Mouse (Mus musculus): ENCODE results near the gene Tjp2. TPM values are rescaled to one million over a fixed set of nuclear protein-coding genes. Genes with fewer than 3 reads are reported as not detected.

The Tjp2 gene
- 31.0 and 33.2 TPM in 2 replicates for polyA plus RNA-seq (2015; fragmentation: Nextera tagmentation; extraction: Ambion mirVana)

- Histone ChIP-seq H3K9ac (replicated peaks; ENCODE audit: low read length) (peak within 1 kb of the TSS; percentile 75), H3K36me3 (ENCODE audit: insufficient read depth, low read length) (no peaks in the 10 kb centered on the region), H3K4me1 (ENCODE audit: insufficient read depth, low read length) (peaks cover 21% of the 10 kb centered on the region), H3K4me2 (replicated peaks; ENCODE audit: low read depth, low read length) (peak within 1 kb of the TSS; percentile 68), H3K27me3 (ENCODE audit: insufficient read depth, low read length) (no peaks in the 10 kb centered on the region), H3K27ac (ENCODE audit: low read length) (peak within 1 kb of the TSS; percentile 87), H3K4me3 (ENCODE audit: low read length) (peak within 1 kb of the TSS; percentile 70), H3K9me3 (ENCODE audit: low read length) (no peaks in the 10 kb centered on the region)
- peak; percentile 74 for ATAC-seq (ENCODE audit: low FRiP score, low TSS enrichment)
- WGBS: under 1% methylated on average over 59 of the region's 59 CpGs
Observed at GRCm38 (mm10) chr19:24224500-24225304, at the start of gene Tjp2. TSS of gene Tjp2 (minus strand) at chr19:24225030.

GRCm38 (mm10) chr19:24274281-24274680 lies 49.5 kb upstream of the Tjp2 start:
- Histone ChIP-seq H3K4me3 (ENCODE audit: low read length) (no peak overlapping the region), H3K9me3 (ENCODE audit: low read length) (no peaks in the 10 kb centered on the region), H3K4me1 (ENCODE audit: insufficient read depth, low read length) (peaks cover 8% of the 10 kb centered on the region), H3K27me3 (ENCODE audit: insufficient read depth, low read length) (no peaks in the 10 kb centered on the region), H3K27ac (ENCODE audit: low read length) (no peak overlapping the region), H3K36me3 (ENCODE audit: insufficient read depth, low read length) (peaks cover 10% of the 10 kb centered on the region; the same call in 1 of the 2 replicates), H3K9ac (replicated peaks; ENCODE audit: low read length) (no peak overlapping the region), H3K4me2 (replicated peaks; ENCODE audit: low read depth, low read length) (no peak overlapping the region)
- ATAC-seq (ENCODE audit: low FRiP score, low TSS enrichment): no peak
- 76% methylated on average over 3 of the region's 3 CpGs for WGBS

DNA sequence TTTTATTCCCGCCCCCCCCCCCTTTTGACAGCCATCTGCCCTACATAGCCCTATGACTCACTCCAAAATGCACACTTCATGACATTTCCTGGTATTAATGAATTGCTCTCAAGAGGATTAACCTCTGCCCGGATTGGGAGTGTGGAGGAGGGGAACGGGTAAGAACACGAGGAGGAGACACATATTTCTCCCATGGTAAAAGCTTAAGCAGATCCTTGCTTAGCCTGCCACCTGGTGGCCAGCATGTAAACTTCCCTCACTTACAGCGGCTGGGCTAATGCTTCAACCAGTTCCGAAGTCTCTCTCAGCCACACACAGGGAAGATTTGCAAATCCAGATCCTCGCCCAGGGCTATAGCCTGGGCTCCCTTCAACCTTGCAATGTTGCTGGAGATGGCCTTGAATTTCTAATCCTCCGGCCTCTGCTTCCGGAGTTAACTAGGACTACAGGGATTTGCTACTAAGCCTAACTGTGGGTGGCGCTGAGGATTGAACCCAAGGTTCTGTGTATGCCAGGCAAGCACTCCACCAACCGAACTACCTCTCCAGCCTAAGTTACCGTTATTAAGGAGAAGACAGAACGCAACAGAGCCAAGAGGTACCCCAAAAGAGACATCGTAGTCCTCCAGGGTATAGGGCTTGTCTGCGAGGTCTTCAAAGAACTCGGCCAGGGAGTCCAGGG lies 47.1 kb upstream of the Tjp2 start:
- WGBS: 44% methylated on average over 16 of the region's 16 CpGs
- no peaks in the 10 kb centered on the region for H3K27me3 ChIP-seq (ENCODE audit: insufficient read depth, low read length)
- peak overlapping the region; percentile 58 for H3K9ac ChIP-seq (replicated peaks; ENCODE audit: low read length)
- no peaks in the 10 kb centered on the region for H3K9me3 ChIP-seq (ENCODE audit: low read length)
- H3K4me1 ChIP-seq (ENCODE audit: insufficient read depth, low read length): peaks cover 7% of the 10 kb centered on the region
- peak; percentile 94 for ATAC-seq (ENCODE audit: low FRiP score, low TSS enrichment)
- H3K36me3 ChIP-seq (ENCODE audit: insufficient read depth, low read length): peaks cover 10% of the 10 kb centered on the region; the same call in 1 of the 2 replicates
- peak overlapping the region; percentile 9; the same call in 1 of the 2 replicates for H3K4me3 ChIP-seq (ENCODE audit: low read length)
- peak overlapping the region; percentile 46 for H3K4me2 ChIP-seq (replicated peaks; ENCODE audit: low read depth, low read length)
- H3K27ac ChIP-seq (ENCODE audit: low read length): peak overlapping the region; percentile 16; the same call in 1 of the 2 replicates

- peaks cover 7% of the 10 kb centered on the region for H3K4me1 ChIP-seq (ENCODE audit: insufficient read depth, low read length)
- H3K4me2 ChIP-seq (replicated peaks; ENCODE audit: low read depth, low read length): peak overlapping the region; percentile 46
- 41% methylated on average over 7 of the region's 7 CpGs for WGBS
- no peaks in the 10 kb centered on the region for H3K27me3 ChIP-seq (ENCODE audit: insufficient read depth, low read length)
- H3K4me3 ChIP-seq (ENCODE audit: low read length): peak overlapping the region; percentile 9; the same call in 1 of the 2 replicates
- no peak overlapping the region for H3K9ac ChIP-seq (replicated peaks; ENCODE audit: low read length)
- H3K9me3 ChIP-seq (ENCODE audit: low read length): no peaks in the 10 kb centered on the region
- peaks cover 10% of the 10 kb centered on the region; the same call in 1 of the 2 replicates for H3K36me3 ChIP-seq (ENCODE audit: insufficient read depth, low read length)
- H3K27ac ChIP-seq (ENCODE audit: low read length): peak overlapping the region; percentile 16; the same call in 1 of the 2 replicates
- ATAC-seq (ENCODE audit: low FRiP score, low TSS enrichment): peak; percentile 84
Observed at GRCm38 (mm10) chr19:24271326-24271725, 46.5 kb upstream of the Tjp2 start.

GRCm38 (mm10) chr19:24268531-24268930 lies 43.7 kb upstream of the Tjp2 start:
- H3K4me3 ChIP-seq (ENCODE audit: low read length): no peak overlapping the region
- peaks cover 15% of the 10 kb centered on the region; the same call in 1 of the 2 replicates for H3K36me3 ChIP-seq (ENCODE audit: insufficient read depth, low read length)
- 80% methylated on average over 4 of the region's 4 CpGs for WGBS
- H3K27ac ChIP-seq (ENCODE audit: low read length): no peak overlapping the region
- no peak overlapping the region for H3K4me2 ChIP-seq (replicated peaks; ENCODE audit: low read depth, low read length)
- peaks cover 15% of the 10 kb centered on the region for H3K4me1 ChIP-seq (ENCODE audit: insufficient read depth, low read length)
- ATAC-seq (ENCODE audit: low FRiP score, low TSS enrichment): no peak
- H3K27me3 ChIP-seq (ENCODE audit: insufficient read depth, low read length): no peaks in the 10 kb centered on the region
- H3K9ac ChIP-seq (replicated peaks; ENCODE audit: low read length): no peak overlapping the region
- no peaks in the 10 kb centered on the region for H3K9me3 ChIP-seq (ENCODE audit: low read length)

DNA sequence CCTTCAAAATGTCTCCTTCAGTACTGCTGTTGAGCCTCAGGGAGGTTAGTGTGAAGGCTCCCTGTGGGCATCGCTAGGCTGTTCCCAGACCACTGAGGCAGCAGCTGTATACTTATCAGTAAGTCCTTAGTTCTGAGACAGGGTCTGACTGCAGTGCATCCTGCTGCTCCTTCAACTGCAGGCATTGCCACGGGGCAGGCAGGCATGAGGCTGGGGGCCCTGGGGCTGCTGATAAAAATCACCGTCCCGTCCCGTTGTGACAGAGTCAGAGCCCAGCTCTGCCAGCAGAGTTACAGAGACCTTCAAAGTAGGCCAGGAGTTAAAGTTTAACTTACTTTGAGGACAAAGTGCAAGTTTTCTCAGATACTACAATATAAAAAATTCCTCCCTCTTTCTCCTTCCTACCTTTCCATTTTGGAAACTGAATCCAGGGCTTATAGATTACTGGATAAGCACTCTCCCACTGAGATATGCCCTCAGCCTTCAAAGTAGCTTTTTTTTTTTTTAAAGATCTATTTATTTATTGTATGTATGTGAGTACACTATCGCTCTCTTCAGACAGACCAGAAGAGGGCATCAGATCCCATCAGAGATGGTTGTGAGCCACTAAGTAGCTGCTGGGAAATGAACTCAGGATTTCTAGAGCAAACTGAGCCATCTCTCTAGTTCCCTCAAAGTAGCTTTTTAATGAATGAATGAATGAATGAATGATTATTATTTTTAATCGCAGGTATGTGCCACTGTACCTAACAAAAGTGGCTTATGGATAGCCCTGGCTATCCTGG lies 41.4 kb upstream of the Tjp2 start:
- Histone ChIP-seq H3K9me3 (ENCODE audit: low read length) (no peaks in the 10 kb centered on the region), H3K9ac (replicated peaks; ENCODE audit: low read length) (no peak overlapping the region), H3K4me1 (ENCODE audit: insufficient read depth, low read length) (0 out of 2 replicates have a peak, but pooled peaks cover 8% of the 10 kb centered on the region), H3K4me3 (ENCODE audit: low read length) (no peak overlapping the region), H3K27me3 (ENCODE audit: insufficient read depth, low read length) (no peaks in the 10 kb centered on the region), H3K4me2 (replicated peaks; ENCODE audit: low read depth, low read length) (0 out of 2 replicates have a peak overlapping the region, but pooled peaks have one; percentile 7), H3K27ac (ENCODE audit: low read length) (peak overlapping the region; percentile 94), H3K36me3 (ENCODE audit: insufficient read depth, low read length) (peaks cover 24% of the 10 kb centered on the region; the same call in 1 of the 2 replicates)
- peak; percentile 55 for ATAC-seq (ENCODE audit: low FRiP score, low TSS enrichment)
- WGBS: 70% methylated on average over 7 of the region's 7 CpGs

- Histone ChIP-seq H3K9ac (replicated peaks; ENCODE audit: low read length) (no peak overlapping the region), H3K4me2 (replicated peaks; ENCODE audit: low read depth, low read length) (no peak overlapping the region), H3K4me3 (ENCODE audit: low read length) (no peak overlapping the region), H3K9me3 (ENCODE audit: low read length) (no peaks in the 10 kb centered on the region), H3K27me3 (ENCODE audit: insufficient read depth, low read length) (no peaks in the 10 kb centered on the region), H3K4me1 (ENCODE audit: insufficient read depth, low read length) (0 out of 2 replicates have a peak, but pooled peaks cover 8% of the 10 kb centered on the region), H3K27ac (ENCODE audit: low read length) (no peak overlapping the region), H3K36me3 (ENCODE audit: insufficient read depth, low read length) (peaks cover 27% of the 10 kb centered on the region; the same call in 1 of the 2 replicates)
- WGBS: 47% methylated on average over 7 of the region's 7 CpGs
- peak; percentile 66 for ATAC-seq (ENCODE audit: low FRiP score, low TSS enrichment)
Observed at GRCm38 (mm10) chr19:24264991-24265390, 40.2 kb upstream of the Tjp2 start.

DNA sequence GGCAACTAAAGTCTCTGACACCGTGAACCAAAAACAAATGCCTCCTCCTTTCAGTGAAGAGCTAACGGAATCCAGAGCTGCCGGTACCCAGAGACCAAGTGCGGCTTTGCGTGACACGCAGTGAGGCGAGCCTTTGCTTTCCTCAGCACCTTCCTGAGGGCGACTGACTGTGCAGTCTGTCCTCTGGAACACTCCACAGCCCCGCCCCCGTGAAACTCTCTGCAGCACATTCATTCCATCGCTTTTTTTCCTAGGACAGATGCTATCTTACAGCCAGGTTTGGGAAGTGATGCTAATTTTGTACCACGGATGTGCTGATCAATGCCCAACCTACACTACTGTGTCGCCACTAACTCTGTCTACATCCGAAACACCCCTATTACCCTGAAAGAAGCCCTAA lies 37.9 kb upstream of the Tjp2 start:
- WGBS: 78% methylated on average over 14 of the region's 14 CpGs
- no peak overlapping the region for H3K9ac ChIP-seq (replicated peaks; ENCODE audit: low read length)
- no peak overlapping the region for H3K4me3 ChIP-seq (ENCODE audit: low read length)
- ATAC-seq (ENCODE audit: low FRiP score, low TSS enrichment): no peak
- no peak overlapping the region for H3K4me2 ChIP-seq (replicated peaks; ENCODE audit: low read depth, low read length)
- H3K36me3 ChIP-seq (ENCODE audit: insufficient read depth, low read length): peaks cover 27% of the 10 kb centered on the region; the same call in 1 of the 2 replicates
- no peak overlapping the region for H3K27ac ChIP-seq (ENCODE audit: low read length)
- no peaks in the 10 kb centered on the region for H3K9me3 ChIP-seq (ENCODE audit: low read length)
- H3K4me1 ChIP-seq (ENCODE audit: insufficient read depth, low read length): 0 out of 2 replicates have a peak, but pooled peaks cover 8% of the 10 kb centered on the region
- H3K27me3 ChIP-seq (ENCODE audit: insufficient read depth, low read length): no peaks in the 10 kb centered on the region
